Mouse (Mus musculus): Measurements from ENCODE around the gene Anxa6. TPM values are rescaled to one million over a fixed set of nuclear protein-coding genes. Genes with fewer than 3 reads are reported as not detected.
"Not testable (repeated sequence)": the region's sequence is repeated elsewhere in the genome, so short reads cannot be mapped to it uniquely, and the experiment has no call there.

Gene Anxa6
- polyA plus RNA-seq, 1 experiment: 30.1 TPM

DNA sequence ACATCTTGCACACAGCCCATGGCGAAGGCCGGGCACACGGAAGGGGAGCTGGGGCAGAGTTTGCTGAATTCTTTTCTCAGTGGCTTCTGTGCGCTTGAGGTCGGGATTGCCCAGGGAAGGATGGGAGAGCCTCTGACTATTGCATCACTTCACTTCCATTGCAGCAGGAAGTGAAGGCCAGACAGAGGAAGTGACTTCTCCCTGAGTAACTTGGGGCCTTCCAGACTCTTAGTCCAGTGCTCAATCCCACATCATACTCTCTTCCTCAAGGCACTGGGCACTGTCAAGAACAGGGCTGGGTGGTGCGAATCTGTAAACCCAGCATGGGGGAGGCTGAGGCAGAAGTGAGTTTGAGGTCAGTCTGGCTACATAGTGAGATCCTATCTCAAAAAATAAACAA is 68.0 kb downstream of the Anxa6 start:
- TF ChIP-seq CTCF (IDR thresholded peaks at IDR 0.05; ENCODE audit: extremely low read depth, insufficient read length, insufficient replicate concordance, low read depth, low read length): no peak
- TF ChIP-seq POLR2A (IDR thresholded peaks at IDR 0.05; ENCODE audit: low read depth, low read length): no peak
- Histone ChIP-seq H3K4me3 (ENCODE audit: low read depth, low read length) (no peak overlapping the region), H3K27me3 (ENCODE audit: control insufficient read depth, insufficient read depth, low read length) (no peaks in the 10 kb centered on the region), H3K36me3 (ENCODE audit: control insufficient read depth, insufficient read depth, low read length) (no peaks in the 10 kb centered on the region), H3K4me1 (ENCODE audit: control insufficient read depth, insufficient read depth, insufficient read length, low read length) (peaks cover 21% of the 10 kb centered on the region), H3K27ac (ENCODE audit: insufficient read depth, low read depth, low read length) (no peak overlapping the region)
- 82% methylated on average over 6 of the region's 6 CpGs for WGBS

DNA sequence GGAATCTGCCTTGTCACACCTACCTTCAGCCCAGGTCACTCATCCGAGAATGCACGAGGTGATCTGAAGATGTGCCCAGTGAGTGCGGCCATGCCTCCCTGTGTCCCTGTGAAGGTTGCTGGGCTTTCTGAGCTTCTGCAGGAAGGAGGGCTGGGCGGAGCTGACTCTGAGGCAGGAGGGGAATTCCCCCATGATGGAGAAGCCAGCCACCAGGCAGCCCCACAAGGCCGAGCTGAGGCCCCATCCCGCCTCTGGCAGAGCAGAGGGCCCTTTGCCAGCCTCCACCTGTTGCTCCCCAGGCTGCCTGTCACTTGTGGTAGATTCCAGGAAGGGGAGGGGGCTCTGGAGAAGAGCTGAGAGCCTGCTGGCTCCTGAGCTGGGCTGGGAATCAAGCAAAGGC is 70.4 kb downstream of the Anxa6 start, which contains the start of gene Tnip1:
Gene Tnip1, minus strand, starts transcription at position 108 of the 400 bp plus-strand sequence.
- H3K4me3 ChIP-seq (ENCODE audit: low read depth, low read length): peak within 1 kb of the TSS; percentile 53
- TF ChIP-seq CTCF (IDR thresholded peaks at IDR 0.05; ENCODE audit: extremely low read depth, insufficient read length, insufficient replicate concordance, low read depth, low read length): no peak
- no peak for TF ChIP-seq POLR2A (IDR thresholded peaks at IDR 0.05; ENCODE audit: low read depth, low read length)
- 30% methylated on average over 6 of the region's 6 CpGs for WGBS
- H3K4me1 ChIP-seq (ENCODE audit: control insufficient read depth, insufficient read depth, insufficient read length, low read length): peaks cover 37% of the 10 kb centered on the region
- H3K27me3 ChIP-seq (ENCODE audit: control insufficient read depth, insufficient read depth, low read length): no peaks in the 10 kb centered on the region
- no peaks in the 10 kb centered on the region for H3K36me3 ChIP-seq (ENCODE audit: control insufficient read depth, insufficient read depth, low read length)
- peak within 1 kb of the TSS; percentile 25 for H3K27ac ChIP-seq (ENCODE audit: insufficient read depth, low read depth, low read length)

DNA sequence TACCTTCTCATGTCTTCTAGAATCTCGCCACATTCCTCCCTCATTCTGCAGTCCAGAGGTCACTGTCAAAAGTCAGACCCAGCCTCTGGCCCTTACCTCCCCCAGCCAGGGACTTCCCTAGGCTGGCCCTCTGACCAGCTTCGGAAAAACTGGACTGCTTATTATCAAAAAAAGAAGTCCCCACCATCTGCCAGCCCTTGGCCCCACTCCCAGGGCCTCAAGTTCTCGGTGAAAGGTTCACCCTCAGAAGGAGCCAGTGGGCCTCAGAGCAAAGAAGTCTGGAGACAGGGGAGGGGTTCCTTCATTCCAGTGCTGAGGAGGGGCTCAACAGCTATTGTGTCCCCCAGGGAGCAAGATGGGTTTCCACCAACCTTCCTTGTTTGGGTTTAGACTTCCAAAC is 71.3 kb downstream of the Anxa6 start:
- Histone ChIP-seq H3K27me3 (ENCODE audit: control insufficient read depth, insufficient read depth, low read length) (no peaks in the 10 kb centered on the region), H3K36me3 (ENCODE audit: control insufficient read depth, insufficient read depth, low read length) (no peaks in the 10 kb centered on the region), H3K4me1 (ENCODE audit: control insufficient read depth, insufficient read depth, insufficient read length, low read length) (peaks cover 39% of the 10 kb centered on the region), H3K4me3 (ENCODE audit: low read depth, low read length) (peak overlapping the region; percentile 18), H3K27ac (ENCODE audit: insufficient read depth, low read depth, low read length) (peak overlapping the region; percentile 25)
- TF ChIP-seq CTCF (IDR thresholded peaks at IDR 0.05; ENCODE audit: extremely low read depth, insufficient read length, insufficient replicate concordance, low read depth, low read length): no peak
- TF ChIP-seq POLR2A (IDR thresholded peaks at IDR 0.05; ENCODE audit: low read depth, low read length): no peak
- WGBS: 32% methylated on average over 3 of the region's 3 CpGs

DNA sequence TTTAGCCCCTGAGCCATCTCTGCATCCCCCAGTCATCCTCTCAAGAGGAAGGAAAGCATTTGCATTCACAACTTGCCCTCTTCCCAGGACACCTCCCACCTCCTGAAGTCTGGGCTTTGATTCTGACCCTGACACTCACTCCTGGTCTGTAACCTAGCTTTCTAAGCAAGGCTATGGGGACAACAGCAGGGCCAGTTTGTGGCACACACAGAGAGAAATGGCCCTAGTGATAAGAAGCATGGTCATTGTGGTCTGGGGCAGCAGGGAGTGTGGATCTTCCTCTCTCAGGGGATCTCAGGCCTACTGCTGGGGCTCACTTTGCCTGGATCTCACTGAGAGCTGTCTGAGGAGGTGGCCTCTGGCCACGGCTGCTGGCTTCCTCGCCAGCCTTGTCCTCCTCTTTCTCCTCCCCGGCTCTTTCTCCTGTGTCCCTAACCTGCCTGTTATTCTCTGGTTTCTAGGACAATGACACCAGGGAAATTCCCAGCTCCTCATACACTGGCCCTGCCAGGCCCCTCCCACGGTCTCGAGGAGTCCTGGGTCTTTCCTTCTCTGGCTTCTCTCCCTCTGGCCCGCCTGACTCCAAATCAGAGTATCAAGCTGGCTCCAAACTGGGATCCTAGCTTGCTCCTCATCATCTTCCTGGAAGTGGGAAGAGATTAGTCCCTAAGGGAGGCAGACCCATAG is 71.9 kb downstream of the Anxa6 start:
- peaks cover 39% of the 10 kb centered on the region for H3K4me1 ChIP-seq (ENCODE audit: control insufficient read depth, insufficient read depth, insufficient read length, low read length)
- no peaks in the 10 kb centered on the region for H3K27me3 ChIP-seq (ENCODE audit: control insufficient read depth, insufficient read depth, low read length)
- 46% methylated on average over 6 of the region's 6 CpGs for WGBS

DNA sequence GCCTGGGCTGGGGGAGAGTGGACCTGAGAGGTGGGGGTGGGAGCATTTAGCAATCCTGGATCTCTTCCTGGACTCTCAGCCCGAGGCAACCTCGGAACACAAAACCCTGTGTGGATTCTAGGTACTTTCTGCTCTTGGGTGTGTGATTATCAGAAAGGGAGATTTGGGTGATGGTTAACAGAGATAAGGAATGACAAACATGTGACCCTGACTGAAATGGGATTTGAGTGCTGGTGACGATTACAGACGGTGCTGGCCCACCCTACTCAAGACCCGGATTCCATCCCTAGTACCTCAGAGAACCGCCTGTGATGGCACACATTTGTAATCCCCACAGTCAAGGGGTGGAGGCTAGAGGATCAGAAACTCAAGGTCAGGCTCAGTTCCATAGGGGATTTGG is 73.0 kb downstream of the Anxa6 start:
- TF ChIP-seq CTCF (IDR thresholded peaks at IDR 0.05; ENCODE audit: extremely low read depth, insufficient read length, insufficient replicate concordance, low read depth, low read length) (no peak), POLR2A (IDR thresholded peaks at IDR 0.05; ENCODE audit: low read depth, low read length) (no peak)
- no peak overlapping the region for H3K27ac ChIP-seq (ENCODE audit: insufficient read depth, low read depth, low read length)
- H3K4me1 ChIP-seq (ENCODE audit: control insufficient read depth, insufficient read depth, insufficient read length, low read length): peaks cover 39% of the 10 kb centered on the region
- no peak overlapping the region for H3K4me3 ChIP-seq (ENCODE audit: low read depth, low read length)
- no peaks in the 10 kb centered on the region for H3K27me3 ChIP-seq (ENCODE audit: control insufficient read depth, insufficient read depth, low read length)
- 81% methylated on average over 6 of the region's 6 CpGs for WGBS
- H3K36me3 ChIP-seq (ENCODE audit: control insufficient read depth, insufficient read depth, low read length): no peaks in the 10 kb centered on the region

More for the DNA sequence above, 71.9 kb downstream of the Anxa6 start:
- Histone ChIP-seq H3K36me3 (ENCODE audit: control insufficient read depth, insufficient read depth, low read length) (no peaks in the 10 kb centered on the region), H3K27ac (ENCODE audit: insufficient read depth, low read depth, low read length) (peak overlapping the region; percentile 25), H3K4me3 (ENCODE audit: low read depth, low read length) (peak overlapping the region; percentile 11)
- TF ChIP-seq POLR2A (IDR thresholded peaks at IDR 0.05; ENCODE audit: low read depth, low read length) (no peak), CTCF (IDR thresholded peaks at IDR 0.05; ENCODE audit: extremely low read depth, insufficient read length, insufficient replicate concordance, low read depth, low read length) (no peak)

DNA sequence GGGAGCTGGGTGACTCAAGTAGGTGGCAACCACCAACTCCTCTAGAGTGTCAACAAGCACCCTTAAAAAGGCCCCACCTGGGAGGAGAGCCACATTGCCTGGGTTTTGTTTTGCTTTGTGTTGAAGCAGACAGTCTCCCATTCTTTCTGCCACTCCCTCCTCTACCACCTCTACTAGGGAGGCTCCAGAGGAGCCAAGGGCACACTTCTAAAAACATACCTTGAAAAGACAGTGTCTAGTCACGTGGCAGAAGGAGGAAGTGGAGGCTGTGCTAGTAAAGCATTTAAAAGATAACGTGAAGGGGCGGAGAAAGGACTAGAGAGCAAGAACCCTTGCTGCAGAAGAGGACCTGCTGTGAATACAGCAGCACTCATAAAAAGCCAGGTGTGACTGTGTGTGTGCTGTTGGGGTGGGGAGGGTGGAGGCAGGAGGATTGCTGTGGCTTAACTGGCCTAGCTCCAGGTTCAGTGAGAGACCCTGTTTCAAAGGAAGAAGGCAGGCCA is 74.6 kb downstream of the Anxa6 start:
- Histone ChIP-seq H3K36me3 (ENCODE audit: control insufficient read depth, insufficient read depth, low read length) (no peaks in the 10 kb centered on the region), H3K4me3 (ENCODE audit: low read depth, low read length) (no peak overlapping the region), H3K4me1 (ENCODE audit: control insufficient read depth, insufficient read depth, insufficient read length, low read length) (peaks cover 44% of the 10 kb centered on the region), H3K27me3 (ENCODE audit: control insufficient read depth, insufficient read depth, low read length) (no peaks in the 10 kb centered on the region), H3K27ac (ENCODE audit: insufficient read depth, low read depth, low read length) (peak overlapping the region; percentile 94)
- no peak for TF ChIP-seq POLR2A (IDR thresholded peaks at IDR 0.05; ENCODE audit: low read depth, low read length)
- 15% methylated on average over 3 of the region's 3 CpGs for WGBS

DNA sequence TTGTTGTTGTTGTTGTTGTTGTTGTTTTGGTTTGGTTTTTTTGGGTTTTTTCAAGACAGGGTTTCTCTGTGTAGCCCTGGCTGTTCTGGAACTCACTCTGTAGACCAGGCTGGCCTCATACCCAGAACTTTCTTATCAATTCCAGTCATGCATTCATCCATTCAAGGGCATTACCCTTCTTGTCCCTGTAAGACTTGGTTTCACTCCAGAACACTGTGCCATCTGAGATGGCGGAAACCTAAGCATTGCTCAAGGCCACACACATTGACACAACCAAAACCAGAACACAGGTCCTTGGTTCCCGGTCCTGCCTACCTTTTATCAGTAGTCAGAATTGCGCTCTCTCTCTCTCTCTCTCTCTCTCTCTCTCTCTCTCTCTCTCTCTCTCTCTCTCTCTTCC is 75.5 kb downstream of the Anxa6 start:
- H3K27me3 ChIP-seq (ENCODE audit: control insufficient read depth, insufficient read depth, low read length); H3K4me3 ChIP-seq (ENCODE audit: low read depth, low read length); H3K36me3 ChIP-seq (ENCODE audit: control insufficient read depth, insufficient read depth, low read length): not testable (repeated sequence)
- H3K4me1 ChIP-seq (ENCODE audit: control insufficient read depth, insufficient read depth, insufficient read length, low read length): peaks cover 41% of the 10 kb centered on the region
- H3K27ac ChIP-seq (ENCODE audit: insufficient read depth, low read depth, low read length): peak overlapping the region; percentile 94
- WGBS: 49% methylated on average over 3 of the region's 3 CpGs

All from small intestine, adult 2 months (tissue).